Mouse (Mus musculus) kidney, adult 9 months (tissue): Measurements from ENCODE around the gene Pde4b.

Experiments
- DNase-seq: peaks from one replicate; pipeline ENCODE4 v3.0.0; 2022

Gene Pde4b

DNA sequence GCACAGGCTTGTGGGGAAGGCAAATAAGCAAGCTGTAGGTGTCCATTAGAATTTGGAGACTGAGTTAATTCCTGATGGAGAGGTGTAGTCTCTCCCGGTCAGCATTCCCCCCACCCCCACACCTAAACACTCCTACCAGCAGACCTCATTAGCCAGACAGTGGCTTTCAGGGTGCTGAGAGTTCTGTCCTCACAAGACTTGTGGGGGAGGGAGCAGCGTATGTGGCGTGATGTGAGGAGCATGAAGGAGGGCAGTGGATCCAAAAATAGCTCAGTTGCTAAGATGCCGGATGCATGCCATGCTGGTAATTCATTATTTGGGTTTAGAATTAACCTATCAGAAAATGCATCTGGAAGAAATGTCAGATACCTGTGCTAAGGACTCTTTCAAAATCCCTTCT lies 321.6 kb downstream of the Pde4b start:
- DNase-seq: no peak

GRCm38 (mm10) chr4:102413101-102413500 lies 325.8 kb downstream of the Pde4b start:
- DNase-seq: no peak

DNA sequence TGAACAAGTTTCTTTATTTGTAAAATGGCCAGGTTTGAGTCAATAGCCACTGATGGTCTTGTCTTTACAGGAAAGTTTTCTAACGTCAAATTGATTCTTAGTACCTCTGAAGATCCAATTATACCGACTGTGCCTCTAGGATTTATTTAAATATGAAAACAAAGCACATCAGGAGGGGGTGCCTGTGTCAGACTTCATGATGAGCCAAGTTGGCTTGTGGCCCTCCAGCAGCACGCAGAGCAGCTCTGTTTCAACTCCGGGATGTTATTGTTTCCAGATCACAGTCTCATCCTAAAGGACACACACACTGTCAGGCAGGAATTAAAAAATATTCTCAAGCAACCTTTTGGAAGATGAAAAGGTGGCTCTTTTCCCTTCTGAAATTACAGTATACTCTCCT lies 326.5 kb downstream of the Pde4b start:
- no peak for DNase-seq

- DNase-seq: no peak
Observed at GRCm38 (mm10) chr4:102414610-102415009, 327.3 kb downstream of the Pde4b start.

DNA sequence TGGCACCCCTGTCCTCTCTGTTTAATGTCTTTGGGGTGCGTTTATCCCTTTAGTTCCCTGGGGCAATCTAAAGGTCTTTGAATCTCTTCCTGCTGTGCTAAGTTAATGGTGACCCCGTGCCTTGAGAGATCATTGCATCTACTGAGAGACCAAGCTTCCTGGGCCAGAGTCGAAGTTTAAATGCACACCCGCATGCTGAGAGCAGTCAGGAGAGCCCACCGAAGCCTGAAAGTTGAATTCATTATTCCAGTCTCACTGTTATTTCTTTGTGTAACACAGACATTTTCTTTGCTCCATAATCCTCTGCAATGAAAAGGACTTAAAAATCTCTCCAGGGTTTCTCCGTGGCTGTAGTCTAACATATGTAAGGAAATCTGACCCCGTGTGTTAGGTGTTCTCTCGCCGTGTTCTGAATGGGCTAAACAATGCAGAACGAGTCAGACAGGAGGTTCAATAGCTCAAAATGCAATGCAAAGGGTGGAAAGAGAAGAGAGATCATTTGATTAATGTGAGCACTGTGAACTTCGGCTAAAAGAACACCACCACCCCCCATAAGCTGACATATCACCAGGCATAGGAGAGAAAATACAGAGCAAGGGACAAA lies 333.6 kb downstream of the Pde4b start:
- DNase-seq: no peak

GRCm38 (mm10) chr4:102421398-102421859 lies 334.1 kb downstream of the Pde4b start:
- DNase-seq: no peak

- DNase-seq: no peak
Observed at GRCm38 (mm10) chr4:102424104-102424503, 336.8 kb downstream of the Pde4b start.

DNA sequence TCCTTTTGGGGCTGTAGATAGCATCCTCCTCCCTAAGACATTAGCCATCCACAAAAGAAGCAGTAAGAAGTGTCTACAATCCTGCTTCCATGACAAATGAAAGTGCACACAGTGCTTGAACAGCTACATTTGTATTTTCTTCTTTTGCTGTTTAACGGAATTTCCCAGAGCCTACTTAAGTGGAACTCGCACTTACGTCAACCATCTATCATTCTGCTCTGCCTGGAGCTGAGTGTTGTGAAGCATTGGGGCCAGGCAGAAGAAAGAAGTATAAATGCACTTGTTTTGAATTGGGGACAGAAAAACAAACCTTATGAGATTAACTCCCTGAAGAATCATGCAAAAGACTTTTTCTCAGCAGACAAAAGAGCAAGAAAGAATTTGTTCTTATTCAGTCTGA lies 338.1 kb downstream of the Pde4b start:
- DNase-seq: no peak

GRCm38 (mm10) chr4:102429730-102430341 lies 342.5 kb downstream of the Pde4b start:
- DNase-seq: no peak

GRCm38 (mm10) chr4:102432040-102432782 lies 344.9 kb downstream of the Pde4b start:
- peak; percentile 15 for DNase-seq

GRCm38 (mm10) chr4:102439401-102440118 lies 352.2 kb downstream of the Pde4b start:
- DNase-seq: peak; percentile 5

- DNase-seq: no peak
Observed at GRCm38 (mm10) chr4:102440119-102440481, 352.8 kb downstream of the Pde4b start.

DNA sequence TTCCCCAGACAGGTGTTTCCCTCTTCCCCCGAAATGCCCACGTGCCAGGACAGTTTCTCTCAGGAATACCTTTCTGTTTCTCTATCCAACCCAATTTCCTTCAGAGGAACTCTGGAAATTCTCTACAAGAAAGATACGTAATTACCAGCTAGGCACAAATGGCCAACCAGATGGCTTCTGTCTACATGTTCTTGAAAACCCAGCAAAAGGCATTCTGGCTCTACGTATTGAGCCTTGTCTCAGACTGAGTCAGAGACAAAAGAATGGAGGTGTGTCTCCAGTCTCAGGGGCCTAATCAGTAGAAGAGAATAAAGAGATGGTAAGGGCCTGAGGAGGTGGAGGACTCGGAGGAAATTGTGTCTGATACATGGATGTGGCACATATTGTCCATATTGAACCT lies 356.2 kb downstream of the Pde4b start:
- DNase-seq: no peak

GRCm38 (mm10) chr4:102444501-102444900 lies 357.2 kb downstream of the Pde4b start:
- no peak for DNase-seq

- no peak for DNase-seq
Observed at GRCm38 (mm10) chr4:102446160-102446945, 359.0 kb downstream of the Pde4b start.

- DNase-seq: peak; percentile 61
Observed at GRCm38 (mm10) chr4:102456426-102456825, 369.1 kb downstream of the Pde4b start.

DNA sequence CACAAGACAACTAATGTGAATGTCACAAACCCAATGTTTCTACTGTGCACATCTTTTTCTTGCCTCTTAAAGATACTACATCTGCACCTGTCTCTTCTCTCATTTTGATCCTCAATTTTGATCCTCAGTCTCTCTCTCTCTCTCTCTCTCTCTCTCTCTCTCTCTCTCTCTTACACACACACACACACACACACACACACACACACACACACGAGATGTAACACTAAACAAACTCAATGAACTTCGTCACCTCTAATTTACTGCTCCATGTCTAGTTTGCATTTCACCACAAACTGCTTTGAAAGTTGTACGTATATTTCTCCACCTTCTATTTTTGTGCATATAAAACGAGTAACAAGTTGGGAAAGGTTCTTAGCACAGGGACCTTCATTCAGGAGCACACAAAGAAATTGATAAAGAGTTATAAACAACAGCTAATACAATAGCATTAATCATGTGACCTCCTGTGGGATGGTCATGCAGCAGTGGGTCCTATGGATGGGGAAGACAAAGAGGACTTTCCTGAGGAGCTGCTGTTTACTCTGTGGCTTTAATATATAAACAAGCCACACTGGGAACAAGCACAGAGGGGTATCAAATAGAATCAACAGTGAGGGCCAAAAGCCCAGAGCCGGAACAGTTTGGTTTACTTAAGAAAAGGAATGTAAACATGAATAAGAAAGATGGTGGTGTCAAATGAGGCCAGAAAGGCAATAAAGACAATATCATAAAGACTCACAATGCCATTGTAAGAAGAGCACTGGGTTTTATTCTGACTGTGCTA lies 372.1 kb downstream of the Pde4b start:
- no peak for DNase-seq

DNA sequence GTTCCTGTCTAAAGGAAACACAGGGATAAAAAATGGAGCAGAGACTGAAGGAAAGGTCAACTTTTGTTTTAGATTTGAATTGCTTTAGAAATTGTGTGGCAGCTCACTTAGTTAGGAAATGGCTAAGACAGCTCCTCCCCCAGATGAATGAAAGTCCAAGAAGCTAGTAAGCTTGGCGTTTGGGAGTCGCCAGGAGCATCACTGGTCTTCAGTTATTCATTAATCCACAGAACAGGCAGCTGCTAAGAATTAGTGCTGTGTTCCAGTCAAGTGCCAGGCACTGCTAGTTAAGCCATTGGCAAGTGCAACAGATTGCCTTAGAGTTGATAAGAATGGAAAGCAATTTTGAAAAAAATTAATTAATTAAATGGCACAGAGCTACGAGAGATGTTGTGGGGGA lies 390.8 kb downstream of the Pde4b start:
- DNase-seq: peak; percentile 88

DNA sequence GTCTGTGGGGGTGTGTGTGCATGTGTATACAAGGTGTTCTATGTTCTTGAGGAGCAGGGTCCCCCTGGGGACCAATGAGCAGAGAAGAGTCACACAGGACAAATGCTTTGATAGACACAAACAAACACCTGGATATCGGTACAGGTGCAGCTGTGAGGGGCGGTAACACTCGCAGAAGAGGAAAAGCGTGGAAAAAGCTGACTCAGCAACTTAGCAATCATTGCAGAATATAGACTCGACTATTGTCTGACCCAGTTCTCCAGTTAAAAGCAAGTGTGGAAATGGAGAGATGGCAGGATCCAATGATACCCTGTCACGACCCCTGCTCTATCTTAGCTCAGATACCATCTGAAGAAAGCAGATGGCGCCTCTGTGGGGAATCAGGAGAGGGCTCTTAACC lies 391.5 kb downstream of the Pde4b start:
- no peak for DNase-seq

GRCm38 (mm10) chr4:102480830-102481484 lies 393.6 kb downstream of the Pde4b start:
- peak; percentile 47 for DNase-seq

DNA sequence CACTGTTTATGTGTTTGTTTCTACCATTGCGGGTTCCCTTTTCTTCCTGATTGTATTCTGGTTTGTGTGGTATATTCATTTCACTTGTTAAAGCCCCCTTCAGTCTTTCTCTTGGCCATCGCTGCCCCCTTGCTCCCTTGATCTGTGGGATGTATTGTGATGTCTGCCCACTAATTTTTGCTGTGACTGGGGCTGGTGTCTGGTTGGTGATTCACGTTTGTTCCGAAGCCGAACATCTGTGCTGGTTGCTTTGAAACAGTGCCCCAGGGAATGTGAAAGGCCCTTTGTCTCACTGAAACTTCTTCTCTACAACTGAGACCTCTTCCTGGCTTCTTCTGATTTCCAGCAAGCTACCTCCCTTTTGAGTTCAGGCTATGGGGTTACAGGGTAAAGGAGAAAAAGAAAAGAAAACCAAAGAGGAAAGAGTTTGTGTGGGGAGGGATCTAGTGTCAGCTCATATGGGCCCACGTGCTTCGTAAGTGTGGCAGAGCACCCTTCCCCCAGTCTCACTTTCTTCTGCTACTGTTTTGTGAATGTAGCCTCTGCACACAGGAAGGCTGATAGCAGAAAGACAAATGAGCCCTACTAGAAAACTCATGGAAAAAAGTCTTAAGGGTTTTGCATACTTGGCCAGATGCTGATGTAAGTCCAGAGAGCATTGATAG lies 396.1 kb downstream of the Pde4b start:
- DNase-seq: no peak
